Mouse (Mus musculus) kidney, adult 2 months (tissue): Measurements from ENCODE around the gene Cacng2.

Experiments
- CTCF ChIP-seq: fragments of 200-500 bp; conservative IDR thresholded peaks from 2 replicates; pipeline ENCODE4 v1.5.1; 2011; ENCODE audit warnings: low read depth, mild to moderate bottlenecking, control low read depth, low read length, moderate library complexity, mixed read lengths; ENCODE audit not compliant: insufficient read depth, insufficient read length
- POLR2A ChIP-seq: fragments of 200-500 bp; IDR thresholded peaks from one replicate; pipeline ENCODE4 v1.6.1; 2011; ENCODE audit warnings: low read depth, low read length, control low read depth

- TF ChIP-seq POLR2A = no peak
- no peak for TF ChIP-seq CTCF
These were observed 74.0 kb downstream of the Cacng2 start for GRCm38 (mm10) chr15:78045842-78046241.
